Mouse (Mus musculus) small intestine, adult 2 months (tissue): ENCODE results near the gene Hivep3.

Experiments
- CTCF ChIP-seq: fragments of 200-500 bp; IDR thresholded peaks from 2 replicates; pipeline ENCODE4 v1.5.1; 2012; ENCODE audit warnings: low read depth, mild to moderate bottlenecking, control low read depth, inconsistent platforms, low read length, moderate library complexity, mixed read lengths; ENCODE audit not compliant: insufficient replicate concordance, insufficient read length; ENCODE audit errors: extremely low read depth
- POLR2A ChIP-seq: fragments of 200-500 bp; IDR thresholded peaks from 2 replicates; pipeline ENCODE4 v1.6.1; 2012; ENCODE audit warnings: low read depth, mild to moderate bottlenecking, control low read depth, inconsistent platforms, low read length, moderate library complexity

GRCm38 (mm10) chr4:119947232-119948162 is 213.9 kb downstream of the Hivep3 start:
- TF ChIP-seq POLR2A (no peak), CTCF (no peak)
